Mouse (Mus musculus): ENCODE results near the gene Enthd1. TPM values are rescaled to one million over a fixed set of nuclear protein-coding genes. Genes with fewer than 3 reads are reported as not detected.
"Not testable (repeated sequence)": the region's sequence is repeated elsewhere in the genome, so short reads cannot be mapped to it uniquely, and the experiment has no call there.

The Enthd1 gene
- total RNA-seq, 2 experiments from 2014 or later, result not detected

DNA sequence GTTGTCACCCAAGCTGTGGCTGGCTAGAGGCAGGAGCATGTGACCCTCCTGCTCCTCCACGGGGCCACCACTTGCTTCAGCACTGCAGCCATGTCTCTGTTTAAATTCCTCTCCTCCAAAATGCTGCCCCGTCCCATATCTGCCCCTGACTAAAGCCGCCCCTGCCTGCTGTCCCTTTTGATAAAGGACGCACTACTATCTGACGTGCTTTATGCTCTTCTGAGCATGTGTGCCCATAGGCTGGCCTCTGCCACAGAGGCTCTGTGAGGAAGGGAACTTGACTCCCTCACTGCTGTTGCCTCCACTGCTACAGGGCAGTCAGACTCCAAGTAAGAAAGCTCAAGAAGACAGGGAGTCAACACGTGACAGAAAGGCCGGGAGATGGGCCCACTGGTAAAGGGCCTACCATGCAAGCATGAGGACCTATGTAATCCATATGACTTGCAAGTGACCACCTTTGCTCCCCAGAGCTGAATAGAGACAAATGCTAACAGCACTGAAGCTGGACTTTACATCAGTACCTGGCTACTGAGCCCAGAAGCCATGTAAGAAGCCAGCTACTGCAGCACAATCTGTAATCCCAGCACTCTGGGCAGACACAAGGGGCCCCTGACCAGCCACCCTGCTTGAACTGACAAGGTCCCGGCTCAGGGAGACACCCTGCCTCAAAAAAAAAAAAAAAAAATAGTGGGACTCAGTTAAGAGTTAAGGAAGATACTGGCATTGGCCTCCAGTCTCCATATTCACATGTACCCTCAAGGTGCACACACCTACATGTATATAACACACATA lies 32.5 kb downstream of the Enthd1 start:
- DNase-seq, result no peak

DNA sequence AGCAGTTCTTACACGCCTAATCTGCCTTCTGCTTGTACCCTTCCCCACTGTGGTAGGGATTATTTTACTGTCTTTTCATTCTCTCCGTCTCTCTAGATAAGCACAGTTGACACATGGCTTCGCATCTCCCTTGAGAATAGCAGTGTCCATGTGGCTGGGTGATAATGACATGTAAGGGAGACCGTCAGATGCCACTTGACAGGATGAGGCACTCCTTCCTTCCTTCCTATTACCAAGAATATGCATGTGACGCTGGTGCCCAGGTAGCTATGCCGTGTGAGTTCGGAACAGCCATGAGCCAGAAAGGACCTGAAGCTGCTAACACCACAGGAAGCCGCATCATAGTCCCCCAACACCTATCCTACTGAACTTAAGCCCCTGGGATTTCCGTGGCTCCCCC lies 33.9 kb downstream of the Enthd1 start:
- no peak for DNase-seq

DNA sequence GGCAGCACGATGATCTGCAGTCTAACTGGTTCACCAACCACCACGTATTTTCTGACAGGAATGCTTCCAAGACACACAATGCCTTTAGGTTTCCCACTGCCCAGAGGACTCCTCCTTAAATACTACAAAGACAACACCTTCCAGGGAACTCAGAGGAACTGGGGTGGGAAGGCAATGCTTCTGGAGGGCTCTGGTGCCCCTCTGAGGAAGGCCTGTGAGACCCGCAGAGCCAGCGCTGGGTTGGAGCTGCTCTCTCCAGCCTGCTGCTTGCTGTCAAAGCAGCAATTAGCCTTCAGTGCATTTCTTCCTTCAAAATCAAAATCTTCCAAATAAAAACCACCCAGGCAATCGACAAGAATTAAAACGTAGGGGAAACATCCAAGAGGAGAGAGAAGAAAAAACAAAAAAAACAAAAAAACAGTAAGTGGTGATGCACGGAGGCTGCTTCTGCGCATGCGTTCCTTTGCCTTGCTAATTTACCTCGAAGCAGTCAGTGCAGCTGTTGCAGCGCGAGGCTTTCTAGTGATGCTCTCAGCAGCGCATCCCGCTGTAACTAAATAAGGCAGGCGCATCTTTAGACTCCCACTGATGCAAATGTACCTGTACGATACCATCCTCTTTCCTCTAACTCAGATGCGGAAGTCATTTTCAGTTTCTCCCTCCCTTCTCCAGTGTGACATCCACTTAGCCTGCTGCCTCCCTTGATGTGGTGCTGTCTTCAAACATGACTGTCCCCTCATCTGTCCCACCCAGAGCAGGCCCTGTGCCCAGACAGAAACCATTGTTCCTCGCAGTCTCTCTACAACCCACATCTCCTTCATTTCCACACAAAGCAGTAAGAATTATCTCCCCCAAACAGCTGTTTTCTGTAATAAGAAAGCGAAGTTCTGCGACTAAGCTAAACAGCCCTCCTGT lies 34.7 kb downstream of the Enthd1 start:
- no peak for DNase-seq

DNA sequence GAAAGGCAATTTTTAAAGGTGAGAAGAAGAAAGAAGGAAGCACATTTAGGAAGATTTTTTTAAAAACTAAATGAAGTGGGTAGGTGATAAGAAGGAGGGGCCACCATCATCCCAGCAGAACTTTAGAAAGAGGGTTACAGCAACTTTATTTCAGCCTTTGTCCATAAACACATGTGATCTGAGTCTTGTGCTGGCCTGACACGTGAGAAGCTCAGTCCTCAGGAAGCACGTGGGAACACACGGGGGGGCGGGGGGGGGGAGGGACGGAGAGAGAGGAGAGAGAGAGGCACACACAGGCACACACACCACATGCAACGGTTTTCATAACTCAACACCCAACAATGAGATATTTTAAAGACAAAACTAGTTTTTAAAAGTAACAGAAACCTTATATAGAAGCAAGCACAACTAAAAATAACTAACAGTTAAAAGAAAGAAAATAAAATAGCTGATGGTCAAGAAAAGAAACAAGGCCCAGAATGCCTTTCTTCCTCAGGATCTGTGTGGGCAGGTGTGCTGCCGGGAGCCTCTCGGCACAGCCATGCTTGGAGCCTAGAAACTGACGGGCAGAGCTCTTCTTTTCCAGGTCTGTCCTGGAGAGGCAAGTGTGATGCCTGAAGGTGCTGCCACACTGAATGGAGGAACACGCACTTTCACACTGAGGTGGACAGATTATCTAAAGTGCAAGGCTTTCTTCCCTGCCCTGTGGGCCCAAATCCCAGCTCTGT lies 43.1 kb downstream of the Enthd1 start:
- DNase-seq, result no peak

DNA sequence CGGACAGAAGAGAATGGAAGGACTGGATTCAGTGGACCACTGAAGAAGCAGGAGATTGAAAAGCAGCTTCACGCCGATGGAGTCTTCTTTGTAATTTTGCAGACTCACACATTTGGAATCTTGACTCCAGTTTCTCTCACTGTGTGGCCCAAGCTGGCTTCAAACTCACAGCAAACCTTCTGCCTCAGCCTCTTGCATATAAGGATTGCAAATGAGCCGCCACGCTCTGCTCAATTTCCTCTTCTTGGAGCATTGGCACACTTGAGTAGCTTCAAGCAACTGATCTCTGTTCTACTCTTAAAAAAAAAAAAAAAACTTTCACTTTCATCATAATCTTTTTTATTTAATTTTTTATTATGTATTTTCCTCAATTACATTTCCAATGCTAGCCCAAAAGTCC lies 45.0 kb downstream of the Enthd1 start:
- no peak for DNase-seq

DNA sequence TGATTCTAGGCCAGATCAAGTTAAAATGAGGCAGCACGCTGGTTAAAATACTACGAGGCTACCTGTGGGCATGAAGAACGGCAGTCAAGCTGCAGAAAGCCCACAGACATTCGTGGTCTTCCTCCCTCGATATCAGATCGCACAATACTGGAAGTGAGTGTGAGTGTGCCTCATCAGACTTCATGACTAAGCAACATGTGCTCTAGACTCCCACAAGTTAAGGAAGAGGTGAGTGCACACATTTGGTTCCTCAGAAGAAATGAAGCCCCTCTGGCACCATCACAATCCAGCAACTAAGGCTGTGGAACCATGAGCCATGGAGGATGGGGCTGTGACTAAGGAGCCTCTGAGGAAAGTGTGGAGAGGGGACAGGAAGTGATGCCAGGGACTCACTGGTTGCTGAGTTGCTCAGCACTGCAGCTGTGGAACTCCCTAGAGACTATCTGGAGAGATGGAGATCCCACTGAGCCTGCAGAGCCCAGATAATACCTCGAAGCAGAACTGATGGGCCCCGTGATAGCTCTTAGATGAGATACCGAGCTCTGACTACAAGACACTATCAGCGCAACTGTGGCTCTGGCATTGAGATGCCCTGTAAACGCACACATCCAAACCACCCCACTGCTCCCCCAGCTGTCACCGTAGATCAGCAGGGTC lies 46.3 kb downstream of the Enthd1 start:
- no peak for DNase-seq

DNA sequence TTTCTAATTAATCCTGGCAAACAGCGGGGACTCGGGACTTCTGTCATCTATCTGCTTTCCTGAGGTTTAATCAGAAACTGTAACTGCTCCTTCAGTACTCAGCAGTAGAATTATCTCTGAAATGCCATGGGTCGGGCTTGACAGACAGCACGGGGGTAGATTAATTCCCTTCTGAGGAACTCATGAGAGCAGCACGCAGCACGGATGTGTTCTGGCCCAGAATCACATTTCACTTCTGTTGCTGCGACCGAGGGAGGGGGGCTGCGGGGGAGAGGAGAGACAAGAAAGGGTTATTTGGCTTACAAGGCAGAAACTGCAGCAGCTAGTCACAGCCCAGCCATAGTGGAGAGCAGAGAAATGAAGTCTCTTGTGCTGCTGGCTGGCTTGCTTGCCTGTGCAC lies 47.0 kb downstream of the Enthd1 start:
- DNase-seq, result peak; percentile 34

DNA sequence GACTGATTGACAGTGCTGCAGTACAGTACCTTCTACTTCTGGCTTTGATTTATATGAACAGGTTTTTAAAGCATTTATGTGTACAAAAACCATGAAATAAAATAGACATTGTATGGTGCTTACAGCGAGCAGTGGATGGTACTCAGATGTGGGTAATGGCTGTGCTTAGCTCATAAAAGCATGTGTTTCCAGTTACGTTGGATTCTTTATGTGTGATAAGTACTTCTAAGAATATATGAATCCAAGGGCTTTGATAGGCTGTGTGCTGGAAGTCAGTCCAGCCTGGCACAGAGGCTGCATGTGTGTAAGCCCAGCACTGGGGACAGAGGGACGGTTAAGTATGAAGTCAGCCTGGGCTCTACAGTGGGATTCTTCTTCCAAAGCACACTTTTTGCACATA lies 48.4 kb downstream of the Enthd1 start:
- DNase-seq, result no peak

DNA sequence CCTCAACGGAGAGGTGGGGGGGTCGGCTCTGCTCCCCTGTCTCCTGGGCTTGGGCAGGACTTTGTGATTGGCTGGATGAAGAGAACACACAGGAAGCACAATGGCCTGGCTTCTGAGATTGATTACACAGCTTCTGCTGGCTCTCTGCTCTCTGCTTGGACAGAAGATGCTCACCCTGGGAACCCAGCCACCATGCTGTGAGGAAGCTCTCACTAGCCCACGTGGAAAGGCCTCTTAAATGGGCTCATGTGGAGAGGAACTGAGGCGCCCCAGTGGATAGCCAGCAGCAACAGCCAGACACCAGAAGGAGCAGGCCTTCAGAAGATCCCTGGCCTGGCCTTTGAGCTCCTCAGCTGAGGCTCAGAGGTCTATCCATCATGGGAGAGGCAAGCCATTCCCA lies 59.9 kb downstream of the Enthd1 start:
- DNase-seq, result no peak

DNA sequence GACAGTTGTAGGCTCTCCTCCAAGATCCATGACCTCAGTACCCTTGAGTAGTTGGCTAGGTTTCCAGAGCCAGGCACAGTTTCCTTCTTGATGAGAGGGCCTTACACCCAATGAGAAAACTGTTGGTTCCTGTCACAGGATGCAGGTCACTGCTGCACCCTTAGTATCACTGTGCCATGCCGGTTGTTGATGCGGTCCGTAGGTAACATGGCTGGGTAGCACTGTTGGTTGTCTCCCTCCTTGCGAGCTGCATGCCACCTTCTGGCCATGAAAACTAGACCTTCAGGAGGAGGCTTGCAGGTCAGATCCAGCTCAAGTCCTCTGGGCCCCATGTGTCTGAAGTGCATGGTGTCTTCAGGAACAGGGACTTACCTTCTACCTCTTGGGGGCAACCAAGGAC lies 61.8 kb downstream of the Enthd1 start:
- DNase-seq, result not testable (repeated sequence)

DNA sequence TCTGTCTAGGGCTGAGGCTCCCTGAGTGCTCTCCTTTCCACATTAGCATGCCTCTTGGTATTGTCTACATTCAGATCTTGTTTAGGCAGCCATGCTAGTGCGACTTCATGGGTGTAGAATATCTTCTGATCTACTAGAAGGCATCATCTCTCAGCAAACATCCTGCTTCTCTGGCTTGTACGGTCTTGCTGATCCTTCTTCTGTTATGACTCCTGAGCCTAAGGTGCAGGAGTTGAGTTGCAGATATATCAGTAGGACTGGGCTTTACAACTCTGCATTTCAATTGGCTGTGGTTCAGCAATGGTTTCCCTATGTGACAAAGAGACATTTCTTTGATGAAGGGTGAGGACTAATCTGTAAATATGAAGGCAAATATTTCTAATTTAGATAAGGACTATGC lies 62.2 kb downstream of the Enthd1 start:
- DNase-seq, result no peak

DNA sequence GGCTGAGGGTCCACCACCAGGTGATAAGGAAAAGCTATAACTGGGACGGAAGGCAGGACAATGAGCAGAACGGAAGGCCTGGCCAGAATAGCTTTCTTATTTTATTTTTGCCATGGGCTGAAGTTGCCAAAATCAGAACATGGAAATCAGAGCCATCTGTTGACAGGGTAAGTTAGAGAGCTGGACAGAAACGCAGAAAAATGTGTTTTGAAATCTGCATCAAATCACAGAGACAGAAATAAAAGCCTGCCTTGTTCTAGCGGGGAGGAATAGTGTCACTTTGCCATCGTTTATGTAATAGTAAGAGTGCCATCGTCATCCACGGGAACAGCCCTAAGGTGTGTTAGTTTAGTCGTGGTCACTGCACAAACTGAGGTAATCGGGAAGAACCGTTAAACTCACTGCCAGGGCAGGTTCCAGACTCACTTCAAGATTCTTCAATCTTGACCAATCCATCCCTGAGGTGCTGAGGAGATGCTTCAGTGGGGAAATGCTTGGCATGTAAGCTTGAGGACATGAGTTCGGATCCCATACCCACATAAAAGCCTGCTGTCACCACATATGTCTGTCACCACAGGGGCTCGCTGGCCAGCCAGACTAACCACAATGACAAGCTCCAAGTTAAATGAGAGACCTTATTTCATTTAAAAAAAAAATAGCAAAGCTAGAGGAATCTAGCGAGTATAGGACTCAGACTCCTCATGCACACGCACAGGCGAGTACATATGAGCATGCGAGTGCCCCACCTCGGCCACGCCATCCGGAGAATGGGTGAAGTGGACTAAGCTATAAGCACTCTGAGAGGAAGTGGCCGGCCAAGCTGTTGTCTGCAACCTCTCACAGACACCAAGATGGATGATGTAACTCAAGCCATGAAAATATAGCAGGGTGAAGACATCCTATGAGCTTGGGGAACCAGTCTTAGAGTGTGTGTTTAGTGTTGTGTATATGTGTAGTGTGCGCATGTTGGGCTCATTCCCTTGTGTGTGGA lies 63.6 kb downstream of the Enthd1 start:
- DNase-seq, result no peak

DNA sequence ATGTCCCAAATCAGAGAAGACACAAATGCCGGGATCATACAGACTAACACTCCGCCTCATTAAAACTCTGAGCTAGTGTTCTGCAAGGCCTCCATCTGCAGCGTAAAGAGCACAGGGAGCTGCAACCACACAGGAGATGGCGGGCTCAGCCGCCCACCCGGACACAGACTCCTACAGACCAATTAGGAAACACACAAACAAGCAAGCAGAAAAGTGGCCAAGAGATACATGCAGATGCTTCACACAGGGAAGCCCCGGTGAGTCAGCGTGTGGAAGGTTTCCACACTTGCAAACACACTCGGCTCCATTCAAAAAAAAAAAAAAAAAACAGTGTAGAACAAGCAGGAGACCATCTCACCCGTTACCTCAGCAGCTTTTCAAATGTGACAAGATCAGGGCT lies 64.5 kb downstream of the Enthd1 start:
- DNase-seq, result no peak

DNA sequence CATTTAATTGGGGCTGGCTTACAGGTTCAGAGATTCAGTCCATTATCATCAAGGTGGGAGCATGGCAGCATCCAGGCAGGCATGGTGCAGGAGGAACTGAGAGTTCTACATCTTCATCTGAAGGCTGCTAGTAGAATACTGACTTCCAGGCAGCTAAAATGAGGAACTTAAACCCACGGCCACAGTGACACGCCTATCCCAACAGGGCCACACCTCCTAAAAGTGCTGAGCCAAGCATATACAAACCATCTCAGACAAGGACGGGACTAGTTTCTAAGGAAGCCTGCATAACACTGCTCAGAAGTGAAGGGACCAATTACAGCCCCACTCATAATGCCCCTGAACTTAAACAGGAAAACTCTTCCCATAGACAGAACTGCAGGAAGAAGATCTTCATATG lies 67.2 kb downstream of the Enthd1 start:
- DNase-seq, result not testable (repeated sequence)

DNA sequence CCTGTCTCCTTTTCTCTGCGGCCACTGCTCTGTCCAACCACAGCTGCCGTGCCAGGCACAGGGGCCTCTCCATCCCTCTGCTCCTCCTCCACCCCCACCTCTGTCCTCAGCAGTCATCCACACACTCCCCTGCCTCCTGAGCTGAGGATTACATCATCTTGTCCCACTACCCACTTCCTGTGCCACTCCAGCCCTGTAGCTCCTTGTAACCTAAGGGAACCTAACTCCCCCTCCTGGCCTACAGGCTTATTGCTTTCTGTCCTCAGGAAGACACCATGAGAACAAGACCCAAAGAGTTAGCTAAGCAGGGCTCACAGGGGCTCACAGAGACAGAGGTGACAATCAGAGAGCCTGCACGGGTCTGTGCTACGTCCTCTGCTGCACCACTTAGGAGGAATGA lies 73.5 kb downstream of the Enthd1 start:
- DNase-seq, result no peak

DNA sequence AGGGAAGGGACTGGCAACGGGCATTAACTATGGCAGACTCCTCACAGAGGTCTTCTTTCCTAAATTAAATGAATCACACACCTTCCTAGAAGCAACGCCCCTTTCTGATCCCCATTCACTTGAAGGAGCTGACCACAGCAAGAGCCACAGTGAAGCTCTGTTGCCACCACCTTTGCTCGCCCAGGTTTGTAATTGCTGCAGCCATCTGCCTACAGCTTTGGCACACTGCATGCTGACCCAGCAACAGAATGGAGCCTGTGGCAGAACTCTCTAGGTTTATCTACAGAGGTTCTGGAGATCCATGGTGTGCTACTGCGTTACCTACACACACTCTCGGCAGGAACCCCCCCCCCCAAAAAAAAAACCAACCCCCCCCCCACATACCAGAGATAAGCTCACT lies 74.8 kb downstream of the Enthd1 start:
- no peak for DNase-seq

DNA sequence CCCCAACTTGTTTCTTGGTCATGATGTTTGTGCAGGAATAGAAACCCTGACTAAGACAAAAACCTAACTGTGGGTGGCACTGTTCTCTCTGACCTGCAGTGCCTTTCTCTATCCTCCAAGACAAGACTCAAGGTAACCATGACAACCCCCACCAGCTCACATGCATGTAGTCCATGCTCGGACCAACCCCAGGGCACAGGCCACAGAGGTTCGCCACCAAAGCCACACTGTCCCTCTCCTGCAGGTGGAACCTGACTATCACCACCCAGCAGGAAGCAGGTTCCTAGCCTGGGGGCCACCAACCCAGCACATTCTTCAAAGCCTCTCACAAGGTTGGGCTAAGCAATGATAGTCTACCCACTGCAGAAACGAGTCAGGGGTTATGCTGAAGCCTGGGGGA lies 76.3 kb downstream of the Enthd1 start:
- no peak for DNase-seq

DNA sequence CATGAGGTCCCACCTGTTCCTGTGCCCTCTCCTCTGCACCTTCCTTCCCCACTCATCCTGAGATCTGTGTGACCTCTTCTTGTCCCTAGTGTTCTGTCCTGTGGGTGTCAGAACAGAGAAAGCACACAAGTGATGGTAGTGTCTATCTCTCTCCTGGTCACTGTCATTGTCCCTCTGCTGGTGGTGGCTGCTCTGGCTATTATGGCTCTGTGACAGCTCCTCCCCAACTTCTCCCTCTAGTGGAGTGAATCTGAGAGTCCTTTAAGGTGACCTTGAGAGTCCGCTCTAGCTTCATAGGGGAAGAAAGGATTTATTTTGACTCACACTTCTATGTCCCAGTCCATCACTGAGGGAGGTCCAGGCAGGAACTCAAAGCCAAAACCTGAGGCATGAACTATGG lies 79.4 kb downstream of the Enthd1 start:
- DNase-seq, result no peak

DNA sequence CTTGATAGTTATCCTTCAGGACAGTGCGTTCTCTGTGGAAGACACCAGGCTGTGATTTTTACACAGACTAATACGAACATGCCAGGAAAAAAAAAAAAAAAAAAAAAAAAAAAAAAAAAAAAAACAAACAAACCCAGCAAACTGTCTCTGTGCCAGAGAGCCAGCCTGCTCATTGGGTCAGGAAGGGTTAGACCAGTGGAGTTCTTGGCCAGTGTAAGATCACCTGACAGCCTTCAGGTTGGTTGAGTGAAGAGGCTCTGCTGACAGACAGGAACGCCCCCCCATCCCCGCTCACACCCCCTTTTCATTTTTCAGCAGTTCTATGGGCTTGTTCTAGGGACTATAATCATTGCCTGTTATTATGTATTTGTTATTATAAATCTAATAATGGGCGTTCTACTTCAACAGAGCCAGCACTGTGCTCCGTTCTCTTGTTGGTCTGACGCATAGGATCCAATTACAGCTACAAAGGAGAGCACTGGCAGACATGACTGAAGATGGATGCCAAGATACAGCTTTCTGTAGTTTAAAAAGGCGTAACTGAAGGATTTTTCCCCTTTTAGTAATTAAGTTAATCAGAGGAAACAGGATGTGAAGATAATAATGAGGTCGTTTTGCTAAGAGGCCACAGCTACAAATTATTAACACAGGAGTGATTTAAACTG lies 81.8 kb downstream of the Enthd1 start:
- DNase-seq, result no peak

DNA sequence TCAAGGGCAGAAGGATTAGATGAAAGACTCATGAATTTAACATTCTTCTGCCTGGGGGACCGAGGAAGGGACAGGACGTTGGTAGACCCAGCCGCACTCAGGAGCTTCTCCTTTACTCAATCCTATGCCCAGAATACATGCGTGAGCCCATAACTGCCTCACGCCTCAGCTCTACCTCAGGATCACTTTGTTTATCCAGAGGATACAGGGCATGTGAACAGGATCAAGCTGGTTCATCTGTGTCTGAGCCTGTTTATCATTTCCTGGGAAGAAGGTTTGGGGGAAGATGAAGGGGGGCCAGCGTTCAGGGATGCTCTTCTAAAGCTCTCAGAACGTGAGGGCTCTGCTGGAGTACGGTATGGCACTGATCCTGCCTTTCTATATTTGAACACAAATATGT lies 82.6 kb downstream of the Enthd1 start:
- DNase-seq, result no peak

Measured in heart, postnatal 4 days (tissue).